In genomic region chr14:85403644-85404043, GRCm38 (mm10) we compare ENCODE assay signal across 19 mouse cellular contexts.
DNase-seq lines count a peak whose midpoint lies in the region; ATAC-seq and TF ChIP-seq lines count a peak whose summit lies in the region.
"Had no signal": no experiment of that assay in that cellular context is flagged by ENCODE, and none has a peak within 500 bp of the region (broad histone marks: within the 10 kb centered on the region; RNA-seq: fewer than 3 reads in every experiment).

No protein-coding gene starts in this region.

- H3K9ac ChIP-seq in kidney, embryonic 15.5 days, result no peak overlapping the region
- no peak overlapping the region for H3K9ac ChIP-seq in kidney, postnatal 0 days (ENCODE audit: low read depth, low read length)

- H3K4me2 ChIP-seq in kidney, embryonic 15.5 days, result no peak overlapping the region
- no peak overlapping the region for H3K4me2 ChIP-seq in kidney, postnatal 0 days (ENCODE audit: low read length)

- H3K9me3 ChIP-seq in kidney, embryonic 15.5 days (replicated peaks), result no peaks in the 10 kb centered on the region
- no peaks in the 10 kb centered on the region for H3K9me3 ChIP-seq in kidney, postnatal 0 days (replicated peaks; ENCODE audit: low read length)
- H3K9me3 ChIP-seq: G1E had no signal

- H3K4me1 ChIP-seq in kidney, embryonic 15.5 days, result no peaks in the 10 kb centered on the region
- no peaks in the 10 kb centered on the region for H3K4me1 ChIP-seq in kidney, postnatal 0 days (replicated peaks; ENCODE audit: insufficient read depth, low read length)

- no peaks in the 10 kb centered on the region for H3K27me3 ChIP-seq in kidney, embryonic 15.5 days
- no peaks in the 10 kb centered on the region for H3K27me3 ChIP-seq in kidney, postnatal 0 days (ENCODE audit: insufficient read depth, low read length)
- H3K27me3 ChIP-seq: CH12.LX, Patski had no signal

- ATAC-seq in kidney, embryonic 15.5 days (replicated peaks; ENCODE audit: low FRiP score), result peak; percentile 60
- ATAC-seq in kidney, postnatal 0 days (replicated peaks; ENCODE audit: low FRiP score, low read depth), result no peak
- ATAC-seq: activated CD4-positive, CD25-positive, alpha-beta regulatory T cell, adult 4 months; CD4-positive, CD25-positive, alpha-beta regulatory T cell, adult 4 months; Patski had no signal

- TF ChIP-seq CTCF in kidney, postnatal 0 days (IDR thresholded peaks at IDR 0.05; ENCODE audit: low read depth), result no peak

- H3K36me3 ChIP-seq in kidney, embryonic 15.5 days, result no peaks in the 10 kb centered on the region
- no peaks in the 10 kb centered on the region for H3K36me3 ChIP-seq in kidney, postnatal 0 days (ENCODE audit: insufficient read depth, low read length)
- H3K36me3 ChIP-seq: G1E had no signal

- no peak overlapping the region for H3K4me3 ChIP-seq in kidney, embryonic 15.5 days (replicated peaks)
- H3K4me3 ChIP-seq in kidney, postnatal 0 days (replicated peaks; ENCODE audit: low read depth, low read length), result no peak overlapping the region

- no peak for DNase-seq in kidney, adult 11 months
- peak; percentile 57 for DNase-seq in kidney, postnatal 0 days (ENCODE audit: low spot score)
- no peak for DNase-seq in kidney, adult 9 months
- DNase-seq: adrenal gland, adult 2 months; adrenal gland, adult 8-10 months; adrenal gland, postnatal 10 days; adrenal gland, postnatal 14 days; adrenal gland, postnatal 25 days; adrenal gland, postnatal 36 days; B cell, adult 2 months; cerebellum, adult 11 months; cerebellum, adult 11-12 months; cerebellum, adult 18-20 months had no signal

- no peak overlapping the region for H3K27ac ChIP-seq in kidney, embryonic 15.5 days
- no peak overlapping the region for H3K27ac ChIP-seq in kidney, postnatal 0 days
